Mouse (Mus musculus) midbrain, embryonic 10.5 days (tissue): ENCODE measurements at regions not wholly inside any gene's neighbourhood (a gene's known extent, or its start where the extent isn't known, plus 50 kb on each side); places are given as distances from the start of the nearest gene placed in this dataset.

Experiments used
- DNase-seq: peaks from one replicate; pipeline ENCODE4 v3.0.0-alpha.2; 2017; ENCODE audit warnings: low spot score
- H3K27ac ChIP-seq: fragments of 300-500 bp; sonication (generic); replicated peaks from 2 replicates; pipeline ENCODE4 v1.5.1; 2016; ENCODE audit warnings: mild to moderate bottlenecking
- H3K27me3 ChIP-seq: fragments of 300-500 bp; sonication (generic); 2 replicates; pipeline ENCODE4 v1.6.1; 2016; ENCODE audit warnings: low read depth, mild to moderate bottlenecking; ENCODE audit not compliant: poor library complexity, severe bottlenecking
- H3K36me3 ChIP-seq: fragments of 300-500 bp; sonication (generic); 2 replicates; pipeline ENCODE4 v1.6.1; 2016; ENCODE audit warnings: mild to moderate bottlenecking, moderate library complexity
- H3K4me1 ChIP-seq: fragments of 300-500 bp; sonication (generic); 2 replicates; pipeline ENCODE4 v1.6.1; 2016
- H3K4me3 ChIP-seq: fragments of 300-500 bp; sonication (generic); 2 replicates; pipeline ENCODE4 v1.5.1; 2016; ENCODE audit warnings: mild to moderate bottlenecking, moderate library complexity
- H3K9me3 ChIP-seq: fragments of 300-500 bp; sonication (generic); replicated peaks from 2 replicates; pipeline ENCODE4 v1.6.1; 2016; ENCODE audit warnings: mild to moderate bottlenecking
- WGBS: fragments of 180-500 bp; shearing (Covaris S2); methylation state at CpG from one replicate; pipeline ENCODE4 v1.1.7; 2016; 5-methylcytosine and 5-hydroxymethylcytosine counted together

DNA sequence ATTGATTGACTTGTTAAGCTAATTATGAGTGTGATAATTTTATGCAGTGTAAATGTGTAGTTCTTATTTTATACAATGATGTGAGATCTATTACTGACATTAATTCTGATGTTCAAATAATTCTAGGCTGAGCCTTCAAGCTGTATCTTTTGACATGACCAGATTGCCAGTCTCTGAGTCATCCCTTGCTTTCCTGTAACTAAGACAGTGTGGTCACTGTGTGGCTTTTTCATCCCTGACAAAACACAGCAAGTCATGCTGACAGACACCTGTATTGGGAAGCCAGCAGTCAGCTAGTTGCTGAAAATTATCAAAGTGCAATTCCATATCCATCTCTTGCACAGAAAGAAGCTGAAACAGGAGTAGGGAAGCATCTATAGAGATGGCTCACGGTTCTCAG lies 54.4 kb upstream of the Eepd1 start:
- H3K9me3 ChIP-seq, result no peaks in the 10 kb centered on the region
- DNase-seq, result no peak
- 83% methylated on average over 1 of the region's 1 CpGs for WGBS
- H3K36me3 ChIP-seq, result no peaks in the 10 kb centered on the region
- H3K27ac ChIP-seq, result no peak overlapping the region
- H3K4me3 ChIP-seq, result no peak overlapping the region
- no peaks in the 10 kb centered on the region for H3K27me3 ChIP-seq
- no peaks in the 10 kb centered on the region for H3K4me1 ChIP-seq

DNA sequence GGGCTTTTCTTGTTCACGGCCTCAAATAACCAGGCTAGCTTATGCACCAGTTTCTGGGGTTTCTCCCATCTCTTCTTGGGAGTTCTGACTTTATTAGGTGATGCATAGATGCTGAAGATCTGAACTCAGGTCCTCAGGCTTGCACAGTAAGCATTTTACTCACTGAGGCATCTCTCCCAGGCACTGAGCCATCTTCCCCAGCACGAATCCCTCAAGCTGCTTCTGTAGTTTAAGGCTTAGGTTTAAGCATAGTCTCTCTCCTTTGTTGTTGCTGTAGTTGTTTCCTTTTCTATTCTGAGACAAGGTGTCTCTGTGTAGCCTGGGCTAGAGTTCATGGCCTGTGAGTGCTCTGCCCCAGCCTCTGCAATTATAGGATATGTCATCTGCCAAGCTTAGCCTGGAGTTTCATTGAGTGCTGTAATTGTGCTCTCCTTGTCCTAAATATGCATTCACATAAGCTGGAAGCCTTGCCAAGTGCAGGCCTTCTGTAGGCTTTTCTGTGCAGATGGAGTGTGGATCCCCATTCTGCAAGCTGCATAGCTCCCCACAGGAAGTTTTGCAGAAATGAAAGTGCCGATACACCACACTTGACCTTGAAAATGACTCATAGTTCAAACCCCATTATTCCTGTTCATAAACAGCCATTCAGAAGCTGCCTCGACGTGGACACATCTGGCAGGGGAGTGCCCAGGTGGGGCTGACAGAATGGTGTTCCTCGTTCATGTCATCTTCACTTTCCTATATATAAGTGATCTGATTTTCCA lies 51.7 kb upstream of the Eepd1 start:
- no peak for DNase-seq
- Histone ChIP-seq H3K9me3 (no peaks in the 10 kb centered on the region), H3K4me3 (no peak overlapping the region), H3K27ac (no peak overlapping the region), H3K4me1 (no peaks in the 10 kb centered on the region), H3K36me3 (no peaks in the 10 kb centered on the region), H3K27me3 (no peaks in the 10 kb centered on the region)
- 88% methylated on average over 6 of the region's 6 CpGs for WGBS
